Mouse (Mus musculus): ENCODE measurements around the gene Fgfr2.

DNA sequence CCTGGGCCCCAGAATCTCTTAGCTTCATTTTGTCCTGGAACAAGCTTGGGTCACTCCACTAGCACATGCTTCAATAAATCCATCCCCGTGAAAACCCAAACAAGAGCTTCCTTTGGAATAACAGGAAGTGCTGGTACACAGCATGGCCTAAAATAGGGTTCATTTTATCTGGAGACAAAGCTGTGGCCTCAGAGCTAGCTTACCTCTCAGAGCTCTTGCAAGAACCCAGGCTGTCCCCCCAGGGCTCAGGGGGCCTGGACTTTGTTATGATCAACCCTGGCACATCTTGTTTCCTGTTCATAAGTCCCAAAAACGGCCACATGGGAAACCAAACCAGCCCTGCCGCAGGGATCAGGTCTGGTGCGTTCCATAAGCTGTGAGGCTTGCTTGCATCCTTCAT is 85.5 kb downstream of the Fgfr2 start:
- TF ChIP-seq POLR2A (IDR thresholded peaks at IDR 0.05; ENCODE audit: insufficient read length, low read depth) (no peak), E2F4 (IDR thresholded peaks at IDR 0.05; ENCODE audit: insufficient read depth) (no peak), USF1 (IDR thresholded peaks at IDR 0.05; ENCODE audit: low read depth) (no peak), MAX (IDR thresholded peaks at IDR 0.05; ENCODE audit: low read depth) (no peak), TCF12 (IDR thresholded peaks at IDR 0.05; ENCODE audit: insufficient read depth, poor library complexity, severe bottlenecking) (no peak)
